Mouse (Mus musculus) urinary bladder, postnatal 36 days (tissue): Measurements from ENCODE around the gene E2f6.
A peak's percentile ranks its signal among the peaks of the same experiment; 100 is the strongest.

ENCODE experiments used
- DNase-seq, 2 experiments: peaks; one replicate each; pipeline ENCODE4 v3.0.0; 2022; ENCODE audit warnings: low spot score in 2 of 2, mixed read lengths in 1 of 2

E2f6 gene

DNA sequence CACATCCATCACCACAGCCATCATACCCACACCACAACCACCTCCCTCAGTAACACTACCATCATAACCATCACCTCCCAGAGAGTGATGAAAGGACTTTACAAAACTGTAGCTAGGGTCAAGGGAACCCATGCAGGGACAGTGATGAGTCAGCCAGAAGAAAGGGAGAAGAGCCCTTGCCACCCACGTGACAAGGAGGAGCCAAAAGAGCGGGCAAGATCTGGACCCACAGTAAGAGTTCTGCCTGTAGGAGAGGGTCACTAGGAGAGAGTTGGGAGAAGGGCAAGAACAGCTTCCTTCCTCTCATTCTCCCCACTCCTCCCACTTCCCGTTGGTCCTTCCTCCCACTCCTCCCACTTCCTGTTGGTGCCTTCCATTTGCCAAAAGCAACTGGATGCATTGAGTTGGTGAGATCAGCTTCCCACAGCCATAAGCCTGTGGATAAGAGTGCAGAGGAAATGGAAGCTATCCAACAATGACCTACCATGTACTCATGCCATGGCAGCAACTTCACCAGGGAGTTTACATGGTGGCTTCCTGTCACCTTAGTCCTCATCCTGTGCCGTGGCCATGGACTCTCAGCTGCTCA lies 36.5 kb downstream of the E2f6 start:
- no peak for DNase-seq

DNA sequence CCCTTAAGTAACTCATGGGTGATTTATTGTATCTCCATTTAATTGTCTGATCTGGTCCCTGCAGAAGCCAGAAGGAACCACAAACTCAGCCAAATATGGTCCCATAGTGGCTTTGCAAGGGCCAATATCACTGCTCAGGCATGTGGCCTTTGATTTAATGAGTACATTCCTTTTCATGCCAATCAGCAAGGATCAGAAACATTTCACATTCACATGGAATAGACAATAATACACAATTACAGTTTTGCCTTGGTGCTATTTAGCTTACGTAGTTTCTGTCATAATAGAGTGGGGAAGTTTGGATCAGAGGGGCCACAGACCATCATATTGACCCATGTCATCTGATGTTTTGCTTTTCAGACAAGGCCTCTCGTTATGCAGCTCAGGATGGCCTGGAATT lies 37.7 kb downstream of the E2f6 start:
- no peak for DNase-seq

DNA sequence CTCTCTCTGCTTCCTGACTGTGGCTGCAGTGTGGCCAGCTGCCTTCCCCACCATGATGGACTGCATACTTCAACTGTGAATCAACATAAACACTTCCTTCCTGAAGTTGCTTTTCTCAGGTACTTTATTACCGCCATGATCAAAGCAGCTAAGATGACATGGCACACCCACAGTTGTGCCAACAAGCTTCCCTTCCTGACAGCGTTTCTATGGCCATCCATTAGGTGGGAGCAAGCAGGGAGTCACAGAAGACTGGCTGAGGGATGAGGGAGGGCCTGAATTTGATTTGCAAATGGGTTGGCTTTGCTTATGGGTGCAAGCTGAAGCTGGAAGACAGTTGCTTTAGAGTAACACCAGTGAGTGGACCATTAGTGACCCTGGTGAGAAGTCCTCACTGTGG lies 39.1 kb downstream of the E2f6 start:
- DNase-seq, result no peak

DNA sequence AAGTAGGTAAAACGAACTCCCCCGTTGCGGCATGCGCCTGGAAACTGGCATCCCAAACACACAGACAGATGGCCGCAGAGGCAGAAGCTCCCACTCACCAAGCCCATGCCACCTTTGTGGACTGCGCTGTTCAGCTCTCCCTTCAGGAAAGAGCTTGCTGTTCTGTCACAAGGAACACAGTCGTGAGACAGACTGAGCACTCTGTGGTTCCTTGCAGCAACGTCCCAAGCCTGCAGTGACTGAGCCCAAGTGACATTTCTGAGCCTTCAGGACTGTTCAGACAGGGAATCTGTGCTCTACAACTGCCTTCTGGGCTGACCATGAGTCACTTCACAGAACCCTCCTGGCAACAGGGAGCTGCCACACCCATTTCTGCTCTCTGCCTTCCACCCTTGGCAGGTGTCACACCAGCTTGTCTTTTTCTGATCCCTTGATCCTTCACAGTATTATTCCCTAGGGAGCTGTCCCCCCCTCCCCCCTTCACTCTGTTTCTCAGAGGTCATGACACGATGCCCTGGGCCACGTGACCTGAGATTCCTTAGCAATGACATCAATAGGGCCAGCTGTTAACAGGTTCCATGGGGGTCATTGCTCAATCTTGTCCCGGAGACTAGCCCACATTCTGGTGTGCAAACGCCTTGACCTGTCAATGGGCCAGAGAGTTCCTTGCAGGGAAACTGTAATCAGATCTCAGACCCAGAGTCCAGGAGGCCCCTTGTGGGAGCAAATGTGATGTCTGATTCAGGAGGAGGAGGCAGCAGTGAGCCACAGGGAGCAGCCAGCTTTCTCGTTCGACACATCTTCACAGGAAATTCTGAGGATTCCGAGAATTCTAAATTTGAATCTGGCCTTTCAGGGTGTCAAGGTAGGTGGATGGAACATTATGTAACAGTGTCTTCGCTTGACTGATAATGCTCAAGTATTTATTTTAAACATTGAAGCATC lies 39.9 kb downstream of the E2f6 start:
- peak; percentile 47 to 79 for DNase-seq

DNA sequence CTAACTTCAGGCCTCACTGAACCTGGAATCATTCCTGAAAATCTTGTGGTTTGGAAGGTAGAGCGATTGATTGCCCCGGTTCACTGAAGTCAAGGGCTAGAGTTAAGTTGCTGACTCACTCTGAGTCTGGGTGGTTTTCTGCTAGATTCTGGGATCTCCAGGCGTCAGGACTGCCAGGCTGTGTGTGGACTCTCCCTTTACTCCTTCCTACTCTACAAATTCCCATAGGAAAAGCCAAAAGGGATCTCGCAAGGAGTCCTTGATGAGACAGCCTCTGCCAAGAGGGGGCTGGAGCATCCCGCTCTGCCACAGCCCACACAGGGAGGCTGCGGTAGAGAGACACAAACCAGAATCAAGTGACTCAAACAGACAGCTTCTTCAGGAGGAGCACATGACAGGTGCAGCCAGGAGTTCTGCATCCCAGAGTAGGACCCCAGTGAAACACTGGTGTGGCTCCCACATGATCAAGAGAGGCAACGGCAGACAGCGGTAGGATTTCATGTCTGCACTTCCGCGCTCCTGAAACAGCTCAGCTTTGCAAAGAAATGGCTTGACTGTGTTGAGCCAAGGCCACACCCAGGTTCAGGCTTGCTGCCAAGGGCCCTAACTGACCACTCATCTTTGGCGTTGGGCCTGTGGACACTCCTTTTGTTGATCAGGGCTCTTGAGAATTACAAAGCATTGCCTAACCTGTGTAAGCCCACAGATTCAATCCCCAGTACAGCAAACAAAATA lies 42.8 kb downstream of the E2f6 start:
- DNase-seq, result peak; percentile 72 to 89

DNA sequence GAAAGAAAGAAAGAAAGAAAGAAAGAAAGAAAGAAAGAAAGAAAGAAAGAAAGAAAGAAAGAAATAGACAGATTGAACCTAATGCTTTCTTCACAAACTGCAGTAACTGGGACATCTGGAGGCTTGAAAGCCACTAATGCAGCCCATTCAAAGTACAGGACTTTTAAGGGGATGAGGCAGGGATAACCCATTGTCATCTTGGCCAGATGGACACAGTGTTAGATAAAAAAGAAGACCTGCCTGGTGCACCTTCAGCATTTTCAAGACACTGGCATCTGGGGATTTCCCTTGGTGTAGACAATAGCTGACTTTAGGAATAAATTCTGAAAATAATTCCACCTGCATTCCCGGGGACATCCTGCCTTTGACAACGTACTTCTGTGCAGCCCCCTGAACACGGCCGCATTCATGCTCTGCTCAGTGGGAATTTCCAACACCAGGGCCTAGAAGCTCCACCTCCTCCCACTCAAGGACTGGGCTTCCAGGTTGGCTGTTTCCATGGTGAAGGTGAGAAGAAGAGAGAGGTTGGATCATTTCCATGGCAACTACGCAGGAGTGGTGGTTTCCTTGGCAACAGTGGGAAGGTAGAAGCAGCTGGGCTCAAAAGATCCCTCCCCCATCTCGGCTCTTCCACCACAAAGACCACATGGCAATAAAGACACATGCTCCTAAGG lies 45.0 kb downstream of the E2f6 start:
- no peak for DNase-seq

DNA sequence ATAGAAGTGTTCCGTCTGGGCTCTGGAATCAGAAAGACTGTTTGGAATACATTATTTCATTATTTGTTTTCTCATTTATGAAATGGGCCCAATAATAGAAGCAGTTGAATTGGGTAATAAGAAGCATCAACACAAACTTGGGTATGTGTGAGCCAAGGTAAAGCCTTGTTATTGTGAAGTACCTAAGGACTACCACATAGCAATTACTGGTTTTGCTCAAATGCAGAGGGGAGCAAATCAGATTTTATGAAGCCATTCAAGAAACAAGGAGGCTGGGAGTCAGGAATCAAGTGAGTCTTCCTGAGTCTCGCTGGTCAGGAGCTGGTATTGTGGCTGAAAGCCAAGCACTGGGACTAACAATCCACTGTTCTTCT lies 45.5 kb downstream of the E2f6 start:
- DNase-seq, result no peak

DNA sequence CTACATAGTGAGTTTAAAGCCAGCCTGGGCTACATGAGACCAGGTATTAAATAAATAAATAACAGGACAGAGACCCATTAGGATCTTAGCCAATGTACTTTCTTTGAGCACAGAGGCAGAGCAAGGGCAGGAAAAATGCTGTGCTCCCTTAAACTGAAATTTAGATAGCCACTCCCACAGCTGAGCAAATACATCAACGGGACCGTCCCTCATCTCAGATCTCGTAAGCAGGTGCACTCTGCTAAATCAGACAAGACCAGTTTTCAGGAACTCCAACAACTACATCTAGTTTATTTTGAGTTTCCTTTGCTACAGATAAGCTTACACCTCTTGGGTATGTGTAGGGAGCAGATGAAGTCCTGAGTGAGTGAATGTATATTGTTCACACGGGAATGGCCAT lies 47.3 kb downstream of the E2f6 start:
- no peak for DNase-seq

DNA sequence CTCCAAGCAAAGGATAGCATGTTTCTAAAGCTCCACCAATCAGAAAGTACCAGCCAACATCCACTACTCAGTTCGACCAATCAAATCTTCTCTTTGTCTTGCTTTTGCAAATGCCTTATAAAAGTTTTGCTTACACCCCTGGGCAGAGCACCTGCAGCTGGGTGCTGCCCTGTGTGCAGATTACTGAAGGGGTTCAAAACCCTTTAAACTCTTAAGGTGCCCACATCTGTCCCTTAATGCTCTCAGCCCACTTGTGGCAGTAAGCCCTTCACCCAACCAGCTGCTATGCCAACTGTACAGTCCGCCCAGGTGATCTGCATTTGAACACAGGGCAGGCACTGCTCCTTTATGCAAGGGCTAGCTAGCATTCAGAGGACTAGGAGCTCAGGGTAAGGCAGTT lies 49.0 kb downstream of the E2f6 start:
- DNase-seq, result no peak

DNA sequence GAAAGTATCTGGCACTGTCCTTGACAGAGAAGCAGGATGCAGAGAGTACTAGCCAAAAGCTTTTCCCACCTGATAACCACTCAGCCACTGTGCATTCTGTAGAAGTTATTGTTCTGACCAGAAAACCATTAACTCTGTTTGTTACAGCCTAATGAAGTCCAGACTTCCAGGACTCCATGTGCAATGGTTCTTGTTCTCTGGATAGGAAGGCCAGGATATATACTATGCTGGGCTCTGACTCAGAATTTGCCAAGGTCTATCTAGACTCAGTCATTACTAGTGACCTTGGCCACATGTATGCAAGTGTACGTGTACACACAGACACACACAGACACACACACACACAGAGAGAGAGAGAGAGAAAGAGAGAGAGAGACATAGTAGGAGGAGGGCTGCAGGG lies 49.8 kb downstream of the E2f6 start:
- DNase-seq, result no peak

DNA sequence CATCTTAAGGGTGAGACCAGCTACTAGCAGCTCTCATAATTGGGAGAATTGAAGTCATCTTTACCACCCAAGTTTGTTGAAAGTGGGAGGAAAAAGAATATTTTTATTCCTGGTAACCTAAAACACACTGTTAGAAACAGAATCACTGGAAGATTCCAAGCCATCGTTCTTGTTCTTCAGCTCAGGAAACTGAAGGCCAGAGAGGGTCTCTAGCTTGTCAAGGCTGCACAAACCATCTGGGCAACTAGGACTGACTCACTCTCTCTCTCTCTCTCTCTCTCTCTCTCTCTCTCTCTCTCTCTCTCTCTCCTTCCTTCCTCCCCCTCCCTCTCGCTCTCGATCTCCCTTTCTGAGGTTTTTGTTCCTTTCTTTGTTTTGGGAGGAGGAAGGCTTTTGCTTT lies 50.2 kb downstream of the E2f6 start:
- DNase-seq, result no peak

DNA sequence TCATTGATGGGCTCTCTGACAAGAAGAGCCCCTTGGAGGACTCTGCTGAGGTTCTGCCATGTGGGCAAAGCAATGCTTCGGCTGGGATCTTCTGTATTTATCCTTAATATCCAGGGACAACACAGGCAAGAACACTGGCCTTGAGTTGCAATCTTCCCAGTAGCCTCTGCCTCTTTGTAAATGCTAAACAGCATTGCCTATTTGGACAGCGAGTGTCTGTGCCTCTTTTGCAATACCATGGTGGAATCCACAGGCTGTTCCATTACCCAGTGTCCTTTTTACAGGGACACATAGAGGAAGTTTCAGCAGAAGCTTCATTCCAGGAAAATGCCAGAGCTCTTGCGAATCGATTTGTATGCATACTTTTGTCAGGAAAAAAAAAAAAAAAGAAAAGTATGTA lies 53.7 kb downstream of the E2f6 start:
- DNase-seq, result no peak

DNA sequence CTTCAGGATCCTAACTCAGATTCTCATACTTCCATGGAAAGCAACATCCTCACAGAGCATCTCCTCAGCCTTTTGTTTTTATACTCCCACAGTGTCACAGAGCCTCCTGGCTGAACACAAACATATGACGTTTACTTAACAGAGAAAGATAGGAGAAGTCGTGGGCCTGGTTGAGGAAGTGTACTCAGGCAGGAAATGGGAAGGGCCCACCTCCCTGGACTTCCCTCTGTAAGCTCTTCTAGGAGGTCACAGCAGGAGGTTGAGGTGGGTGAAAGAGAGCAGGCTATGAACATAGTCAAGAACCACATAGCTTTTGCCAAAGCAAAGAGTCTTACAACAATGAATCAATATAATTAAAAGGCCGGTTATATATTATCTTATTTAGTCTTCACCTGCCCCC lies 55.1 kb downstream of the E2f6 start:
- no peak for DNase-seq

DNA sequence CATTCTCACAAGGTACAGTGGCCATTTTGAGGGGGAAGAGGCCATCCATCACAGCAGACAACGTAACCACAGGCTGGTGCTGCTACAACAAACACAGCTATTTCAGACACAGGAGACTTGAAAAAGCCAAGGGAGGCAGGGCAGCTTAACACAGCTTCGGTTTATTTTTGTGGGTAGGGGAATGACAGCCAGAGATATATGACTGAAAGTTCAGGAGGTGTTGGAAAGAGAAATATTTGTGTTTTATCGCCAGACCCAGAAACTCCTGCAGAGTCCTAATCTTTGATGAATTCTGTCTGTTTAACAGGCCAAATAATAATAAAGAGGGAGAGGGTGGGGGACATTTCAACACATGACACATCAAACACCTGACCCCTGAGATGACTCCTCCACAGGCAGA lies 55.7 kb downstream of the E2f6 start:
- no peak for DNase-seq

DNA sequence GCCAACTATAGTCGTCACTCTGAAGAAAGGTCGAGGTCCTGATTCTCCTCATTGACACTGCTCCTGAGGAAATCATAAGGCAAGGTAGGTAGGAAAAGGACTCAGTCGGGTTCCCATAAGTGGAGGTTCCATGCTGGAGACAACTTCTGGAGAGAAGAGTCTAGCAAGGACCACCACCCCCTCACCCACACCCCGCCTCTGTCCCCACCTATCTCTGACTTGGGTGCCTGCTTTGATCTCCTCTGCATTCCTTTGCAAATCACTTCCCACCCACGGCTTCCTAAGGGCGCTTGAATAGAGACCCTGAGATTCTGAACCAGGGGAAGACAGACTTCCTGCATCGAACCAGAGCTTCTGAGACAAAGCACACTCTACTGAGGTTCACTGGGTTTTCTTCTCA lies 56.5 kb downstream of the E2f6 start:
- no peak for DNase-seq

DNA sequence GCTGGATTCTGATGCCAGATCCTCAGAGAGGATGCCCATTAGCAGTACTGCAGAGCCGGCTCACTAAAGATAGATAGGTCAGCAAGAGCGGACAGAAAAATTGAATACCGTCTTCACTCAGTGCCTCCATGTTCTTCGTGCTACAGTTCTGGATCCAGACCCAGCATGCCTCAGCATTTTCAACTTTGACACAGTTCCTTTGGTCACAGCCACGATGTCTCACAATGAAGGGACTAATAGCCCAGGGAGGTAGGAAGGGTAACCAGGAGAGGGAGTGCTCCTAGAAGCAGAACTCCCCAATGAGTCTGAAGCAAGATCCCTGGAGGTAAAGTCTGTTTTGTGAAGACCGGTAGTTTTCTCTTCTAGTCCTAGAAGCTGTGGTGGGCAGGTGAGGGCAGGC lies 57.9 kb downstream of the E2f6 start:
- DNase-seq, result no peak

DNA sequence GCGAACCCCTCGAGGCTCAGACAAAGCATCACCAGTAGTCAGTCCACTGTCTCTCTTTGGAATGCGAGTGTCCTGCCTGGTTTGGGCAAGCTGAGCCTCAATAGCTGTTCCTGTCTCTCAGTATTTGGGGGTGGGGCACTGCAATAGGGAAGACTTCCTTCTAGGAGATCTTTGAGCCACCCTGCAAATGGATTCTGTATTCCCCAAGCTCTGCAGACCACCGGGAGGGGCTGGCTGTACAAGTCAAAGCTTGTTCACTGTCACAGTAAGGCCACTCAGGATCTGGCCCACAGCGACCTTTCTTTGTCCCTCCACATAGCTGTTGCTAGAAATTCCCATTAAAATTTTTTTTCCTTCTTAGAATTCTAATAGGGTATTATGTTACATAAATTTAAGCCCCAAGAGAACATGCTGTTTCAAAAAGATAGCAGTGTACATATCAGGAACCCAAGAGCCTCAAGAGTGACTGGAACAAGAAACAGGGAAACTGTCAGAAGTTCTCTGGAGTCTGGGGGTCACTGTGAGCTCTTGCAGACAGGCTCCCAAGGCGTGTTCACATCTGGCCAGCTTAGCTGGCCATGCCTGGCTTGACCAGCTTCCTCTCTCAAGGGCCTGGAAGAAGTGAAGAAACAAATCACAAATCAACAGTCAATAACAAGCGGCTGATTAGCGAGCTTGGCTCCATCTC lies 58.5 kb downstream of the E2f6 start:
- DNase-seq, result no peak

DNA sequence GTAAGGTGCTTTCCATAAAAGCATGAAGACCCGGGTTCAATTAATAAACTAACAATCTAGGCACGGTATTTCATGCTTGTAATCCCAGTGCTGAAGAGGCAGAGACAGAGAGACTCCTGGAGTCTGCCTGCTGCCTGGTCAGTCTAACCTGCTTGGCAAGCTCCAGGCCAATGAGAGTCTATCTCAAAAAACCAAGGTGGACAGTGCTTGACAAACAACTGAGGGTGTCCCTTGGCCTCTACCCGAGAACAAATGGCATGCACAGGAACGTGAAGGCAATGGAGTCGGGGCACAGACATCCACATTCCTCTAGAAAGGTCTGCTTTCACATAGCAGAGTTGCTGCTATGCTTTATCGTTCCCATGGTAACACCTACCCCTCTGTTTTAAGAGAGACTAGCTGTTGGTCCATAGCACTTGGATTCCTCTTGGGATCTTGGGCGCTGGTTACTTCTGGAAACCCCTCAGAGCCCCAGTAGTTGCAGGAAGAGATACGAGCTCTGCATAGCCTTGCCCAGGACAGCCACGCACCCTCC lies 59.2 kb downstream of the E2f6 start:
- no peak for DNase-seq

DNA sequence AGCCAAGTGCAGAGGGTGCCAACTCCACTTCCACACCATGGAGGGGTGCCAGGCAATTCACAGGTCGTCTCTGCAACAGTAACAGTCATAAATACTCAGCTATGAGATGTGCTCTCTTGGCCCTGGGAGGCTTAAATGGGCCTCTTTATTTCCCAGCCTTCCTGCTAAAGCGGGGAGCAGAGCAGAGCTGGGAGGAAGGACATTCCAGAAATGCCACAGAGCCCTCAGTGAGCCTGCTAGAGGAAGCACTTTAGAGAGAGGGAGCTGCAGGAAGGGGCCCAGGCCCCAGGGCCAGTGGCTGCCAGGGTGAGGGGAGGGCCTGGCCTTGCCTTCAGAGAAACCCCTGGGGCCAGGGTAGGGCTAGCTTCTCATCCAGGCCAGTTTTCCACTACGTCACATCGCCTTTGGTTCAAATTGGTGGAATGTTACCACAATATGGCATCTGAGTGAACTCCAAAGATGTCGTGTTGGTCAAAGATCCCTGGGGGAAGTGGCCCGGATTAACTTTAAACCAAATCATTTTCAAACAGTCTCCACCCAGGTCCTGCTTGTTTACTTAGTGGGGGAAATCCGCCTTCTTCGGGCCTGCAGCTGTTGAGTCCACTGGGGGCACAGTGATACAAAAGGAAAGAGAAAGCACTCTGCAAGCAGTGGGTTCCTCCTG lies 59.8 kb downstream of the E2f6 start:
- DNase-seq, result peak in 1 of 2 experiments; percentile 66

DNA sequence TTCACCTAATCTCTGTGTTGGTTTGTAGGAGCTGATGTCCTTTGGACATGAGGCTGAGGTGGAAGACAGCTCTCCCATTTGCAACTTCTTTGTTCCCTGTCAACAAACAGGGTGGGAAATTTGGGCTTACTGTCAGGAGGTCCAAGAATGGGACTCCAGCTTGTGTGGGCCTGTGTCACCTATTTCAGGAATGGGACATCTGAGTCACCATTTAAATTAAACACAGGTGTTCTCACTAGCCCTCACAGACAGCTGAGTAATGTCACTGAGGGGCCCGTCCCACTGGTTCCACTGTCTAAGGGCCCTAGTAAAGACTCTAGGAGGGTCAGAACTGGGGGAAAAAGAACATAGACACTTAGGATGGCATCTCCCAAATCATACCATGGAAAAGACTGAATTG lies 61.2 kb downstream of the E2f6 start:
- no peak for DNase-seq

DNA sequence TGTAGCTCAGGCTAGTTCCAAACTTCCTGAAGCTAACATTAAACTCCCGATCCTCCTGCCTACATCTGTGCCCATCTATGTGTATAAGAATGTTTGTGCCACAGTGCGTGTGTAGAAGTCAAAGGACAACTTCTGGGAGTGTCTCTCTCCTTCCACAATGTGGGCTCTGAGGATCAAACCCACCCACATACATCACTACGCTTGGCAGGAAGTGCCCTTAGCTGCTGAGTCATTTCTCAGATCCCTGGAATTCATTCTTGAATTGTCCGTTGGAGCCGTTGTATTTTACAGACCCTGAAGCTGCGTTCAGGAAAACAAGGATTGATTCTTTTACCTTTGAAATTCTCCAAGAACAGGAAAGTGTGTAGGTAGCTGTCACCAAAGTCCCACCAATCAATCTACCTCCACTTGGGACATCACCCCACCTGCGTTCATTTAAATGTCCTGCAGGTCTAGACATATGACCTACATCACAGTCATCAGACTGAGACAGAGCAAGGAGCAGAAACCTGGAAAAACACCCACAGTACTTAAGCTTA lies 62.2 kb downstream of the E2f6 start:
- no peak for DNase-seq
